Mouse (Mus musculus) forebrain, embryonic 14.5 days (tissue): ENCODE measurements around the gene Wdr24. TPM values are rescaled to one million over a fixed set of nuclear protein-coding genes. Genes with fewer than 3 reads are reported as not detected.

ENCODE experiments used
- ATAC-seq: fragments of 200-750 bp; cut with Nextera tagmentation; 2 replicates; pipeline ENCODE4 v1.8.0; 2017; ENCODE audit warnings: mild to moderate bottlenecking, moderate library complexity
- DNase-seq: peaks from one replicate; pipeline ENCODE4 v3.0.0-alpha.2; 2015; ENCODE audit warnings: low spot score
- H3K27ac ChIP-seq: fragments of 300-500 bp; sonication (generic); 2 replicates; pipeline ENCODE4 v1.5.1; 2014; ENCODE audit warnings: low read depth, mild to moderate bottlenecking, control low read depth, low read length, moderate library complexity
- H3K27me3 ChIP-seq: fragments of 300-500 bp; sonication (generic); replicated peaks from 2 replicates; pipeline ENCODE4 v1.6.1; 2014; ENCODE audit warnings: low read length, control low read depth, mixed read lengths; ENCODE audit not compliant: control insufficient read depth, insufficient read depth
- H3K36me3 ChIP-seq: fragments of 300-500 bp; sonication (generic); 2 replicates; pipeline ENCODE4 v1.6.1; 2014; ENCODE audit warnings: low read length, control low read depth; ENCODE audit not compliant: control insufficient read depth, insufficient read depth
- H3K4me1 ChIP-seq: fragments of 300-500 bp; sonication (generic); 2 replicates; pipeline ENCODE4 v1.6.1; 2014; ENCODE audit warnings: antibody characterized with exemption, low read length, control low read depth; ENCODE audit not compliant: control insufficient read depth, insufficient read depth
- H3K4me2 ChIP-seq: fragments of 300-500 bp; sonication (generic); 2 replicates; pipeline ENCODE4 v1.6.1; 2014; ENCODE audit warnings: mild to moderate bottlenecking, control low read depth, low read length
- H3K4me3 ChIP-seq: fragments of 300-500 bp; sonication (generic); 2 replicates; pipeline ENCODE4 v1.5.1; 2014; ENCODE audit warnings: low read depth, low read length, control low read depth
- H3K9ac ChIP-seq: fragments of 300-500 bp; sonication (generic); 2 replicates; pipeline ENCODE4 v1.6.1; 2014; ENCODE audit warnings: mild to moderate bottlenecking, low read length, control low read depth, moderate library complexity
- H3K9me3 ChIP-seq: fragments of 300-500 bp; sonication (generic); replicated peaks from 2 replicates; pipeline ENCODE4 v1.6.1; 2016; ENCODE audit warnings: low read length, control low read depth, mixed read lengths; ENCODE audit not compliant: control insufficient read depth
- WGBS: fragments of 180-500 bp; shearing (Covaris S2); extraction: QIAGEN DNeasy Blood & Tissue Kit; methylation state at CpG from one replicate; pipeline ENCODE4 v1.1.7; 2014; 5-methylcytosine and 5-hydroxymethylcytosine counted together
- polyA plus RNA-seq: library from polyadenylated mRNA; unstranded; fragments of >200 nt; fragmentation: Nextera tagmentation; extraction: Ambion mirVana; gene quantifications from 2 replicates; pipeline ENCODE4 v1.2.1, GENCODE M21; 2014

Gene Wdr24
- polyA plus RNA-seq, 1 experiment from 2014 or later = 33.3 TPM

- Histone ChIP-seq H3K9ac (peak overlapping the region; percentile 72; the same call in 1 of the 2 replicates), H3K4me1 (peaks cover 38% of the 10 kb centered on the region), H3K4me3 (no peak overlapping the region), H3K36me3 (peaks cover 53% of the 10 kb centered on the region), H3K27me3 (no peaks in the 10 kb centered on the region), H3K27ac (peak overlapping the region; percentile 67), H3K4me2 (peak overlapping the region; percentile 72), H3K9me3 (no peaks in the 10 kb centered on the region)
- ATAC-seq = no peak
- DNase-seq = peak; percentile 60
- 27% methylated on average over 3 of the region's 3 CpGs for WGBS
Measured at GRCm38 (mm10) chr17:25837533-25837932, 14.1 kb downstream of the Wdr24 start.

- no peak overlapping the region for H3K9ac ChIP-seq
- no peaks in the 10 kb centered on the region for H3K9me3 ChIP-seq
- H3K4me1 ChIP-seq = peaks cover 39% of the 10 kb centered on the region
- H3K4me3 ChIP-seq = no peak overlapping the region
- H3K27ac ChIP-seq = no peak overlapping the region
- WGBS = 91% methylated on average over 4 of the region's 4 CpGs
- no peak overlapping the region for H3K4me2 ChIP-seq
- H3K36me3 ChIP-seq = peaks cover 59% of the 10 kb centered on the region
- DNase-seq (no peak), ATAC-seq (no peak)
- H3K27me3 ChIP-seq = no peaks in the 10 kb centered on the region
Measured at GRCm38 (mm10) chr17:25838904-25839303, 15.5 kb downstream of the Wdr24 start.

GRCm38 (mm10) chr17:25839455-25840235 is 16.2 kb downstream of the Wdr24 start:
- peaks cover 32% of the 10 kb centered on the region for H3K4me1 ChIP-seq

GRCm38 (mm10) chr17:25840519-25840918 is 17.1 kb downstream of the Wdr24 start:
- 98% methylated on average over 6 of the region's 6 CpGs for WGBS
- H3K9ac ChIP-seq = no peak overlapping the region
- no peak overlapping the region for H3K27ac ChIP-seq
- no peak overlapping the region for H3K4me3 ChIP-seq
- no peaks in the 10 kb centered on the region for H3K9me3 ChIP-seq
- no peak for ATAC-seq
- no peak overlapping the region for H3K4me2 ChIP-seq
- H3K27me3 ChIP-seq = no peaks in the 10 kb centered on the region
- H3K36me3 ChIP-seq = peaks cover 51% of the 10 kb centered on the region
- peaks cover 25% of the 10 kb centered on the region for H3K4me1 ChIP-seq
- no peak for DNase-seq

More at GRCm38 (mm10) chr17:25839455-25840235, 16.2 kb downstream of the Wdr24 start:
- H3K36me3 ChIP-seq = peaks cover 59% of the 10 kb centered on the region
- DNase-seq (no peak), ATAC-seq (no peak)
- no peak overlapping the region for H3K27ac ChIP-seq
- 85% methylated on average over 14 of the region's 14 CpGs for WGBS
- no peak overlapping the region for H3K4me2 ChIP-seq
- H3K4me3 ChIP-seq = no peak overlapping the region
- H3K9me3 ChIP-seq = no peaks in the 10 kb centered on the region
- no peak overlapping the region for H3K9ac ChIP-seq
- H3K27me3 ChIP-seq = no peaks in the 10 kb centered on the region

GRCm38 (mm10) chr17:25841117-25841880 is 17.9 kb downstream of the Wdr24 start, which contains the start of gene Gm20683:
Gene Gm20683, minus strand, starts transcription at chr17:25841763.
- Histone ChIP-seq H3K4me1 (peaks cover 21% of the 10 kb centered on the region), H3K36me3 (peaks cover 49% of the 10 kb centered on the region), H3K9ac (no peak within 1 kb of the TSS), H3K4me3 (no peak within 1 kb of the TSS), H3K9me3 (no peaks in the 10 kb centered on the region), H3K27me3 (no peaks in the 10 kb centered on the region), H3K27ac (no peak within 1 kb of the TSS), H3K4me2 (no peak within 1 kb of the TSS)
- 94% methylated on average over 22 of the region's 22 CpGs for WGBS
- ATAC-seq (no peak), DNase-seq (no peak)

GRCm38 (mm10) chr17:25842509-25842908 is 19.1 kb downstream of the Wdr24 start:
- H3K4me3 ChIP-seq = no peak overlapping the region
- no peak overlapping the region for H3K27ac ChIP-seq
- no peak overlapping the region for H3K9ac ChIP-seq
- whole genome bisulfite sequencing = 69% methylated on average over 3 of the region's 3 CpGs
- H3K4me2 ChIP-seq = no peak overlapping the region
- DNase-seq = no peak
- H3K27me3 ChIP-seq = no peaks in the 10 kb centered on the region
- peaks cover 13% of the 10 kb centered on the region for H3K4me1 ChIP-seq
- H3K36me3 ChIP-seq = peaks cover 57% of the 10 kb centered on the region
- H3K9me3 ChIP-seq = no peaks in the 10 kb centered on the region
- no peak for ATAC-seq

- Histone ChIP-seq H3K36me3 (peaks cover 61% of the 10 kb centered on the region), H3K9ac (peak overlapping the region; percentile 86; the same call in 1 of the 2 replicates)
Measured at GRCm38 (mm10) chr17:25843122-25843521, 19.7 kb downstream of the Wdr24 start.

GRCm38 (mm10) chr17:25843636-25844395 is 20.4 kb downstream of the Wdr24 start:
- 7% methylated on average over 28 of the region's 38 CpGs for WGBS
- H3K27me3 ChIP-seq = no peaks in the 10 kb centered on the region
- peak; percentile 24 for DNase-seq
- H3K9ac ChIP-seq = peak overlapping the region; percentile 86
- H3K9me3 ChIP-seq = no peaks in the 10 kb centered on the region
- peak overlapping the region; percentile 81 for H3K4me2 ChIP-seq
- H3K4me3 ChIP-seq = peak overlapping the region; percentile 86
- peak overlapping the region; percentile 72; the same call in 1 of the 2 replicates for H3K27ac ChIP-seq
- H3K36me3 ChIP-seq = peaks cover 61% of the 10 kb centered on the region
- ATAC-seq = peak; percentile 37
- peaks cover 6% of the 10 kb centered on the region for H3K4me1 ChIP-seq

More at GRCm38 (mm10) chr17:25843122-25843521, 19.7 kb downstream of the Wdr24 start:
- ATAC-seq (no peak), DNase-seq (no peak)
- no peaks in the 10 kb centered on the region for H3K27me3 ChIP-seq
- peak overlapping the region; percentile 81 for H3K4me2 ChIP-seq
- no peaks in the 10 kb centered on the region for H3K9me3 ChIP-seq
- H3K4me1 ChIP-seq = peaks cover 7% of the 10 kb centered on the region
- 95% methylated on average over 4 of the region's 4 CpGs for WGBS
- peak overlapping the region; percentile 86 for H3K4me3 ChIP-seq
- H3K27ac ChIP-seq = no peak overlapping the region
